7 mouse cellular contexts compared by ENCODE assay signal in the genomic region with DNA sequence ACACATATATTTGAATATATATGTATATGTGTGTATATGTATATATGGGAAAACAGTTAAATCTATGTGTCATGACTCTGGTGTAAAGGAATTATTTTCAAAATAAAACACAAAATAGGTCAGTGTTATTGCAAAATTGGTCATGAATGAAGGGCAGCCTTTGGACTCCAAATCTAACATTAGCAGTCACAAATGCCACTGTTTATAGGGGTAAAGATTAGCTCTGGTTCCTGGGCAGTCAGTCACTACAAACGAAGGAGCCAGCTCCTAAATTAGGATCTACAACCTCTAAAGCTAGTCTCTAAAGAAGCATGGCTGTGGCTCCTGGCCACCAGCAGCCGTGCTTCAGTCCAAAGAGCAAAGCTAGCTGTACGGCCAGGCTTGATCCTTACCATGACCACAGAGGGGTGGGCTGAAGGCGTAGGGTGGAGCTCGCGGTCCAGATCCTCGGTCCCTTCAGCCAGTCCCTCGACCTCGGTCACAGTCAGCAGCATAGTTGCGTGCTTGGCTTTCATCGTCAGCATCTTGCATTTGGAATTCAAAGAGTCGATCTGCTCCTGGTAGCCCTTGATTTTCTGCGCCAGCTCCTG.
A peak's percentile ranks its signal among the peaks of the same experiment; 100 is the strongest.
DNase-seq lines count a peak whose midpoint lies in the region; ATAC-seq and TF ChIP-seq lines count a peak whose summit lies in the region.

No protein-coding gene starts in this region.

- H3K9ac ChIP-seq in midbrain, postnatal 0 days (replicated peaks; ENCODE audit: low read length, poor library complexity, severe bottlenecking), result peak overlapping the region; percentile 68

- H3K27ac ChIP-seq in midbrain, postnatal 0 days (ENCODE audit: low read depth, low read length), result peak overlapping the region; percentile 86

- peak; percentile 3 for DNase-seq in ovary, adult 18-20 months (ENCODE audit: low spot score)
- no peak for DNase-seq in ovary, postnatal 14 days (ENCODE audit: low spot score)
- peak; percentile 55 for DNase-seq in kidney, postnatal 14 days
- no peak for DNase-seq in midbrain, postnatal 0 days (ENCODE audit: low spot score)
- DNase-seq in adrenal gland, adult 18-20 months (ENCODE audit: low spot score in 2 of 2), result no peak
- DNase-seq in cerebellum, postnatal 10 days, result no peak

- peak overlapping the region; percentile 69 for H3K4me2 ChIP-seq in midbrain, postnatal 0 days (ENCODE audit: low read depth, low read length, poor library complexity, severe bottlenecking)

- under 1% methylated on average over 13 of the region's 13 CpGs for WGBS in midbrain, postnatal 0 days

- peak; percentile 79 for ATAC-seq in erythroid progenitor cell, adult 5-6 weeks (replicated peaks; ENCODE audit: low FRiP score, poor library complexity, severe bottlenecking)
- ATAC-seq in midbrain, postnatal 0 days (ENCODE audit: low FRiP score), result peak; percentile 77

- no peaks in the 10 kb centered on the region for H3K9me3 ChIP-seq in midbrain, postnatal 0 days (ENCODE audit: low read length)

- peak overlapping the region; percentile 56 for H3K4me3 ChIP-seq in midbrain, postnatal 0 days (ENCODE audit: low read depth, low read length)

- no peaks in the 10 kb centered on the region for H3K27me3 ChIP-seq in midbrain, postnatal 0 days (ENCODE audit: insufficient read depth, low read length)

- H3K36me3 ChIP-seq in midbrain, postnatal 0 days (ENCODE audit: insufficient read depth, low read length), result peaks cover 7% of the 10 kb centered on the region; the same call in 1 of the 2 replicates

- TF ChIP-seq CTCF in midbrain, postnatal 0 days (IDR thresholded peaks at IDR 0.05), result no peak

- H3K4me1 ChIP-seq in midbrain, postnatal 0 days (ENCODE audit: insufficient read depth, low read length), result no peaks in the 10 kb centered on the region

Comparison
In these comparisons a context has a peak if more than half of its experiments do, and no peak if none do; other contexts are left out.
1. DNase-seq: peak in ovary, adult 18-20 months (single experiment) and kidney, postnatal 14 days (single experiment); none in ovary, postnatal 14 days (single experiment), midbrain, postnatal 0 days (single experiment), adrenal gland, adult 18-20 months (0 of 2) and cerebellum, postnatal 10 days (0 of 2).